Mouse (Mus musculus) limb, embryonic 11.5 days (tissue): ENCODE data around the gene Cd300c2. TPM values are rescaled to one million over a fixed set of nuclear protein-coding genes. Genes with fewer than 3 reads are reported as not detected.

Experiments used
- ATAC-seq: fragments of 200-750 bp; cut with Nextera tagmentation; 2 replicates; pipeline ENCODE4 v1.8.0; 2017; ENCODE audit warnings: low read depth; ENCODE audit not compliant: insufficient number of reproducible peaks, low FRiP score, low TSS enrichment
- DNase-seq: peaks from one replicate; pipeline ENCODE4 v3.0.0-alpha.2; 2015; ENCODE audit warnings: low spot score
- H3K27ac ChIP-seq: fragments of 300-500 bp; sonication (generic); replicated peaks from 2 replicates; pipeline ENCODE4 v1.5.1; 2014; ENCODE audit warnings: low read depth, mild to moderate bottlenecking, low read length
- H3K27me3 ChIP-seq: fragments of 300-500 bp; sonication (generic); 2 replicates; pipeline ENCODE4 v1.6.1; 2014; ENCODE audit warnings: mild to moderate bottlenecking, low read length, mixed read lengths; ENCODE audit not compliant: control insufficient read depth, insufficient read depth
- H3K36me3 ChIP-seq: fragments of 300-500 bp; sonication (generic); 2 replicates; pipeline ENCODE4 v1.6.1; 2014; ENCODE audit warnings: mild to moderate bottlenecking, low read length, moderate library complexity, mixed read lengths; ENCODE audit not compliant: control insufficient read depth, insufficient read depth
- H3K4me1 ChIP-seq: fragments of 300-500 bp; sonication (generic); 2 replicates; pipeline ENCODE4 v1.6.1; 2014; ENCODE audit warnings: low read length, mixed read lengths; ENCODE audit not compliant: control insufficient read depth, insufficient read depth
- H3K4me2 ChIP-seq: fragments of 300-500 bp; sonication (generic); 2 replicates; pipeline ENCODE4 v1.6.1; 2014; ENCODE audit warnings: low read depth, mild to moderate bottlenecking, moderate library complexity; ENCODE audit not compliant: severe bottlenecking
- H3K4me3 ChIP-seq: fragments of 300-500 bp; sonication (generic); 2 replicates; pipeline ENCODE4 v1.5.1; 2014; ENCODE audit warnings: low read depth, low read length
- H3K9ac ChIP-seq: fragments of 300-500 bp; sonication (generic); 2 replicates; pipeline ENCODE4 v1.6.1; 2014; ENCODE audit warnings: mild to moderate bottlenecking, low read length
- H3K9me3 ChIP-seq: fragments of 300-500 bp; sonication (generic); 2 replicates; pipeline ENCODE4 v1.6.1; 2016; ENCODE audit warnings: low read length; ENCODE audit not compliant: control insufficient read depth
- WGBS: fragments of 180-500 bp; shearing (Covaris S2); extraction: QIAGEN DNeasy Blood & Tissue Kit; methylation state at CpG from one replicate; pipeline ENCODE4 v1.1.7; 2014; 5-methylcytosine and 5-hydroxymethylcytosine counted together
- polyA plus RNA-seq: library from polyadenylated mRNA; unstranded; fragments of >200 nt; fragmentation: Nextera tagmentation; extraction: Ambion mirVana; gene quantifications from 2 replicates; pipeline ENCODE4 v1.2.1, GENCODE M21; 2014

Gene Cd300c2
- polyA plus RNA-seq, 1 experiment from 2014 or later, result 0.47 TPM

DNA sequence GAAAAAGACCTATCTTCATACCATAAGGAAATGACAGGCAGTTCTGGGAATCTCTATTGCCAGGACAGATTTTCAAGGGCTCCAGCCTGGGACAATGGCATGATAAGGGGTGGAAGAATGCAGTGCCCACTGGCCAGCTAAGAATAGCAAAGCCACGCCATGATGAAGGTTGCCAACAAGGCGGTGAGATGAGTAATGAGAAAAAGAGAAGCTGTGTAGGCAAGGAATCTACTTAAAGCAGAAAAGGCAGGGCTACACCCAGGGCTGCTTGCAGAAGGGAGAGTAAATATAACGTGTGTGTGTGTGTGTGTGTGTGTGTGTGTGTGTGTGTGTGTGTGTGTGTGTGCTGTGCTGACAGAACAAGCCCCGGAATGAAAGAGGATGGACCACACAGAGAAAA lies 19.8 kb downstream of the Cd300c2 start:
- Histone ChIP-seq H3K4me2 (no peak overlapping the region), H3K27me3 (no peaks in the 10 kb centered on the region), H3K9ac (no peak overlapping the region), H3K27ac (no peak overlapping the region), H3K4me1 (no peaks in the 10 kb centered on the region), H3K36me3 (no peaks in the 10 kb centered on the region), H3K4me3 (no peak overlapping the region), H3K9me3 (peaks cover 4% of the 10 kb centered on the region; the same call in 1 of the 2 replicates)
- no peak for DNase-seq
- no peak for ATAC-seq
- WGBS, result 89% methylated on average over 4 of the region's 4 CpGs

GRCm38 (mm10) chr11:114972726-114973125 lies 29.0 kb downstream of the Cd300c2 start:
- Histone ChIP-seq H3K9ac (no peak overlapping the region), H3K4me1 (no peaks in the 10 kb centered on the region), H3K9me3 (no peaks in the 10 kb centered on the region), H3K4me3 (no peak overlapping the region), H3K27me3 (no peaks in the 10 kb centered on the region), H3K27ac (no peak overlapping the region), H3K4me2 (no peak overlapping the region), H3K36me3 (no peaks in the 10 kb centered on the region)
- DNase-seq (no peak), ATAC-seq (no peak)
- WGBS, result 86% methylated on average over 10 of the region's 10 CpGs

DNA sequence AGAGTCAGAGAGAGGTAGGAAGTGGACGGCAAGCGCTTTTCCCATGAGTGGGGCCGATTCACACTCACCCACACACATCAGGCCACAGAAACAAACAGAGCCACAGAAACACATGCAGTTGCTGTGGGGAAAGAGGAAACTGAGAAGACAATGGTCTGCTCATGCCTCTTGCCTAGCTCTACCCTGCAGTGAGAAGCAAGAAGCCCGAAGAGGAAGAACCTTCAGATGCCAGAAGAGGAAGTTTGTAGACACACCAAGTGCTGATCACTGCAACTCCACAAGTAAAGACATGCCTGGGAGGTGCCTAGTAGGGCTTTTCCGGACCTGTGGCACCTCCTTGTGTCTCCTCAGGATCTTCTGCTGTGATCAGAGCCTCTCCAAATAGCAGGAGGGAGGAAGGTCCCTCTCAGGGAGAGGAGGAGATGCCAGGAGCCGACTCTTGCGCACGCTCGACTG lies 32.9 kb downstream of the Cd300c2 start, which contains the start of gene Cd300c:
Gene Cd300c (minus strand): TSS at position 406 of the 456 bp plus-strand sequence.
- H3K4me3 ChIP-seq, result no peak within 1 kb of the TSS
- no peaks in the 10 kb centered on the region for H3K27me3 ChIP-seq
- H3K4me1 ChIP-seq, result no peaks in the 10 kb centered on the region
- H3K9me3 ChIP-seq, result no peaks in the 10 kb centered on the region
- H3K27ac ChIP-seq, result no peak within 1 kb of the TSS
- DNase-seq, result no peak
- whole genome bisulfite sequencing, result 84% methylated on average over 9 of the region's 9 CpGs
- ATAC-seq, result no peak
- no peak within 1 kb of the TSS for H3K9ac ChIP-seq
- H3K4me2 ChIP-seq, result no peak within 1 kb of the TSS; the same call in 1 of the 2 replicates
- no peaks in the 10 kb centered on the region for H3K36me3 ChIP-seq

DNA sequence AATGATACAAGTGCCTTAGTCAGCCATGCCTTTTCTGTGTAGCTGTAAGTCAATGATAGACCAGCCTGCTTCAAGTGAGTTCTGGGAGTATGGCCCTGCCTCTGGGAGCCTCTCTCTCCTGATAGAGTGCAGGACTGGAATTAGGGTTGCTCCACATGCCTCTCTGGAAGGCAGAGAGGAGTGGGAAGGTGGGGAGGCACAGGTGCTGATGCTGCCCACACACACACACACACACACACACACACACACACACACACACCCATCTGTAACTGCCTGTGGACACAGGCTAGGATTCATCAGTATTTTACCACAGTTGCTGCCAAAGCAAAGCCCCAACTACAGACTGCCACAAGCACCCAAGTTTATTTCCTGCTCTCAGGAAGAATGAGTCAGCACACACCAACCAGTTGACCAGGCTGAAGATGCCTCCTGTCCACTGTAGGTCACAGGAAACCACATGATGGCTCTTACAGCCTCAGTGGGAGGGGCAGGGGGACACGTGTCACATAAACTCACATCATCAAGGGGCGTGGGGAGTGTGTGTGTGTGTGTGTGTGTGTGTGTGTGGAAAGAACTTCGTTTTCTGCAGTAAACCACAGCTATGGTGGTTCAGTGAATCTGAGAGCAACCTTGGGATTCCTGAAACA lies 36.4 kb downstream of the Cd300c2 start:
- Histone ChIP-seq H3K4me1 (no peaks in the 10 kb centered on the region), H3K36me3 (no peaks in the 10 kb centered on the region), H3K9me3 (no peaks in the 10 kb centered on the region), H3K27ac (no peak overlapping the region), H3K27me3 (no peaks in the 10 kb centered on the region), H3K4me3 (no peak overlapping the region), H3K4me2 (no peak overlapping the region), H3K9ac (no peak overlapping the region)
- ATAC-seq (no peak), DNase-seq (no peak)
- WGBS, result 65% methylated on average over 3 of the region's 3 CpGs

GRCm38 (mm10) chr11:114960369-114960768 lies 41.3 kb downstream of the Cd300c2 start:
- WGBS, result 71% methylated on average over 1 of the region's 1 CpGs
- Histone ChIP-seq H3K4me1 (no peaks in the 10 kb centered on the region), H3K4me3 (no peak overlapping the region), H3K36me3 (no peaks in the 10 kb centered on the region), H3K27ac (no peak overlapping the region), H3K9me3 (no peaks in the 10 kb centered on the region), H3K27me3 (no peaks in the 10 kb centered on the region), H3K9ac (no peak overlapping the region), H3K4me2 (no peak overlapping the region)
- no peak for ATAC-seq
- DNase-seq, result no peak

Other genes starting within 250 kb of the Cd300c2 start
- 0.15 TPM in 1 of 2 replicates, not detected in the other for gene Kif19a, start 236.5 kb downstream of the Cd300c2 start, polyA plus RNA-seq
- 0.09 and 0.65 TPM in 2 replicates for gene Btbd17, start 205.9 kb downstream of the Cd300c2 start, polyA plus RNA-seq
- 0.13 TPM in 1 of 2 replicates, not detected in the other for gene Gpr142, start 203.0 kb downstream of the Cd300c2 start, polyA plus RNA-seq
- 38.8 and 41.1 TPM in 2 replicates for gene Gprc5c, start 150.7 kb downstream of the Cd300c2 start, polyA plus RNA-seq
- 0.45 and 0.61 TPM in 2 replicates for gene Cd300a, start 111.8 kb downstream of the Cd300c2 start, polyA plus RNA-seq
- gene Cd300lb, start 67.5 kb downstream of the Cd300c2 start, polyA plus RNA-seq, result not detected in 2 replicates
- not detected in 2 replicates for gene Cd300c, start 32.7 kb downstream of the Cd300c2 start, polyA plus RNA-seq
- 0.07 and 0.09 TPM in 2 replicates for gene Cd300ld, start 12.0 kb downstream of the Cd300c2 start, polyA plus RNA-seq
- gene Cd300ld2, start 14.3 kb upstream of the Cd300c2 start, polyA plus RNA-seq, result not detected in 2 replicates
- gene Cd300ld4, start 25.1 kb upstream of the Cd300c2 start, polyA plus RNA-seq, result not detected in 2 replicates
- not detected in 2 replicates for gene Cd300ld5, start 35.9 kb upstream of the Cd300c2 start, polyA plus RNA-seq
- gene Cd300ld3, start 46.5 kb upstream of the Cd300c2 start, polyA plus RNA-seq, result not detected in 2 replicates
- gene Cd300e, start 60.3 kb upstream of the Cd300c2 start, polyA plus RNA-seq, result not detected in 2 replicates
- gene Rab37, start 89.6 kb upstream of the Cd300c2 start, polyA plus RNA-seq, result 1.1 and 1.2 TPM in 2 replicates
- gene Cd300lf, start 132.1 kb upstream of the Cd300c2 start, polyA plus RNA-seq, result 0.19 TPM in 1 of 2 replicates, not detected in the other
- gene Slc9a3r1, start 161.5 kb upstream of the Cd300c2 start, polyA plus RNA-seq, result 24.9 and 29.5 TPM in 2 replicates
- 7.7 and 9.8 TPM in 2 replicates for gene Tmem104, start 185.6 kb upstream of the Cd300c2 start, polyA plus RNA-seq
- gene Nat9, start 186.0 kb upstream of the Cd300c2 start, polyA plus RNA-seq, result 17.1 and 21.0 TPM in 2 replicates